Mouse (Mus musculus): Measurements from ENCODE around the gene Kif2a. TPM values are rescaled to one million over a fixed set of nuclear protein-coding genes. Genes with fewer than 3 reads are reported as not detected.

Kif2a gene
- polyA plus RNA-seq, 2 experiments = 16.2 to 19.2 TPM

DNA sequence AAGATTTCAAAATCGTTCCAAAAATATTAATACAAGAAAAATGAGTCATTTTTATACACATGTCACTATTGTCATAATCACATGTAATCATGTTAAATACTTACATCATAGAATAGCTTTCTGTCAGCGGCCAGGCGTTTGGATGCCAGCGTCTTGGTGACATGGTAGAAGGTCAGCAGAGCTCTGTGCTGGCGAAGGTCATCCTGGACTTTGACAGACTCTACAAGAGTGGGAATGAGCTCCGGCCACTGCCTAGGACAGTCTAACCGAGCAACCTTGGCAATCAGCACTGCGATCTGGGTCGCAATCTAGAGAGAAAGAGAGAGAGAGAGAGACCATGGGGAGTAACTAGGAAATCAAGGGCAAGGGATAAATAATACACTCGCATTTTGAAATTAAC lies 111.8 kb downstream of the Kif2a start:
- H3K27me3 ChIP-seq (ENCODE audit: control insufficient read depth, insufficient read depth, low read length) = no peaks in the 10 kb centered on the region
- no peaks in the 10 kb centered on the region for H3K9me3 ChIP-seq (ENCODE audit: control insufficient read depth, low read length)
- H3K9ac ChIP-seq (replicated peaks) = no peak overlapping the region
- no peak for ATAC-seq (ENCODE audit: insufficient read depth)
- H3K36me3 ChIP-seq (replicated peaks; ENCODE audit: control insufficient read depth, insufficient read depth, low read depth) = peaks cover 22% of the 10 kb centered on the region
- no peak for TF ChIP-seq EP300 (IDR thresholded peaks at IDR 0.05; ENCODE audit: low read depth)
- TF ChIP-seq CTCF (IDR thresholded peaks at IDR 0.05; ENCODE audit: low read depth) = no peak
- no peak for DNase-seq (ENCODE audit: low read depth in 3 of 3, low spot score in 3 of 3)
- no peak overlapping the region for H3K4me3 ChIP-seq (ENCODE audit: insufficient read depth in 1 of 2, low read depth in 2 of 2, low read length in 2 of 2)
- H3K27ac ChIP-seq = no peak overlapping the region
- 86% methylated on average over 10 of the region's 10 CpGs for WGBS (ENCODE audit: insufficient replicate concordance)
- no peak overlapping the region for H3K4me2 ChIP-seq (ENCODE audit: low read depth)
- H3K4me1 ChIP-seq (replicated peaks; ENCODE audit: control insufficient read depth in 2 of 2, insufficient read depth in 2 of 2, low read length in 1 of 2) = peaks cover 13 to 20% of the 10 kb centered on the region in 2 experiments

Other genes starting within 250 kb of the Kif2a start
- gene Ipo11, start 85.2 kb downstream of the Kif2a start, polyA plus RNA-seq (2012; rRNA removed) = 12.2 and 15.3 TPM in 2 replicates
- 35.2 and 36.8 TPM in 2 replicates for gene Ipo11, start 85.2 kb downstream of the Kif2a start, polyA plus RNA-seq (2014; fragmentation: Nextera tagmentation; extraction: Ambion mirVana)
- gene Dimt1, start 75.0 kb downstream of the Kif2a start, polyA plus RNA-seq (2012; rRNA removed) = 7.6 and 9.2 TPM in 2 replicates
- 18.6 and 19.5 TPM in 2 replicates for gene Dimt1, start 75.0 kb downstream of the Kif2a start, polyA plus RNA-seq (2014; fragmentation: Nextera tagmentation; extraction: Ambion mirVana)